Mouse (Mus musculus): Measurements from ENCODE around the gene Tmod2. TPM values are rescaled to one million over a fixed set of nuclear protein-coding genes. Genes with fewer than 3 reads are reported as not detected.
"Not testable (repeated sequence)": the region's sequence is repeated elsewhere in the genome, so short reads cannot be mapped to it uniquely, and the experiment has no call there.

Gene Tmod2
- 31.9 and 34.3 TPM in 2 replicates for polyA plus RNA-seq (2016; fragmentation: Nextera tagmentation; extraction: Ambion mirVana)

- Histone ChIP-seq H3K27ac (replicated peaks) (peak within 1 kb of the TSS; percentile 75), H3K27me3 (replicated peaks; ENCODE audit: low read depth, poor library complexity, severe bottlenecking) (peaks cover 12% of the 10 kb centered on the region; the same call in 1 of the 2 replicates), H3K4me3 (peak within 1 kb of the TSS; percentile 74), H3K4me1 (peaks cover 9% of the 10 kb centered on the region), H3K36me3 (replicated peaks) (no peaks in the 10 kb centered on the region), H3K9me3 (no peaks in the 10 kb centered on the region)
- DNase-seq (ENCODE audit: low spot score), result peak; percentile 88
- under 1% methylated on average over 74 of the region's 74 CpGs for WGBS
Measured at GRCm38 (mm10) chr9:75610571-75611493, at the start of gene Tmod2. Gene Tmod2 (minus strand): TSS chr9:75611325.

- 90% methylated on average over 8 of the region's 8 CpGs for WGBS
- DNase-seq (ENCODE audit: low spot score), result no peak
- Histone ChIP-seq H3K36me3 (replicated peaks) (no peaks in the 10 kb centered on the region), H3K27me3 (replicated peaks; ENCODE audit: low read depth, poor library complexity, severe bottlenecking) (no peaks in the 10 kb centered on the region), H3K9me3 (no peaks in the 10 kb centered on the region), H3K27ac (replicated peaks) (no peak overlapping the region), H3K4me1 (no peaks in the 10 kb centered on the region), H3K4me3 (no peak overlapping the region)
Measured at GRCm38 (mm10) chr9:75660917-75661316, 49.8 kb upstream of the Tmod2 start.

GRCm38 (mm10) chr9:75656456-75656855 is 45.3 kb upstream of the Tmod2 start:
- not testable (repeated sequence) for H3K4me1 ChIP-seq; H3K36me3 ChIP-seq (replicated peaks); H3K4me3 ChIP-seq; H3K9me3 ChIP-seq; H3K27me3 ChIP-seq (replicated peaks; ENCODE audit: low read depth, poor library complexity, severe bottlenecking); H3K27ac ChIP-seq (replicated peaks); DNase-seq (ENCODE audit: low spot score)
- 86% methylated on average over 3 of the region's 3 CpGs for WGBS

- no peak overlapping the region for H3K27ac ChIP-seq (replicated peaks)
- no peak overlapping the region for H3K4me3 ChIP-seq
- no peaks in the 10 kb centered on the region for H3K36me3 ChIP-seq (replicated peaks)
- DNase-seq (ENCODE audit: low spot score), result no peak
- WGBS, result 63% methylated on average over 12 of the region's 12 CpGs
- peaks cover 7% of the 10 kb centered on the region; the same call in 1 of the 2 replicates for H3K4me1 ChIP-seq
- H3K27me3 ChIP-seq (replicated peaks; ENCODE audit: low read depth, poor library complexity, severe bottlenecking), result no peaks in the 10 kb centered on the region
- no peaks in the 10 kb centered on the region for H3K9me3 ChIP-seq
Measured at GRCm38 (mm10) chr9:75653981-75654911, 43.1 kb upstream of the Tmod2 start.

- H3K9me3 ChIP-seq, result 0 out of 2 replicates have a peak, but pooled peaks cover 2% of the 10 kb centered on the region
- no peak overlapping the region for H3K27ac ChIP-seq (replicated peaks)
- peaks cover 16% of the 10 kb centered on the region for H3K4me1 ChIP-seq
- 26% methylated on average over 3 of the region's 3 CpGs for WGBS
- H3K4me3 ChIP-seq, result no peak overlapping the region
- H3K27me3 ChIP-seq (replicated peaks; ENCODE audit: low read depth, poor library complexity, severe bottlenecking), result no peaks in the 10 kb centered on the region
- DNase-seq (ENCODE audit: low spot score), result peak; percentile 37
- peaks cover 17% of the 10 kb centered on the region; the same call in 1 of the 2 replicates for H3K36me3 ChIP-seq (replicated peaks)
Measured at GRCm38 (mm10) chr9:75645405-75645804, 34.3 kb upstream of the Tmod2 start.

GRCm38 (mm10) chr9:75634226-75634625 is 23.1 kb upstream of the Tmod2 start:
- Histone ChIP-seq H3K4me3 (no peak overlapping the region), H3K27ac (replicated peaks) (no peak overlapping the region), H3K9me3 (no peaks in the 10 kb centered on the region), H3K36me3 (replicated peaks) (no peaks in the 10 kb centered on the region; the same call in 1 of the 2 replicates), H3K27me3 (replicated peaks; ENCODE audit: low read depth, poor library complexity, severe bottlenecking) (no peaks in the 10 kb centered on the region), H3K4me1 (peaks cover 8% of the 10 kb centered on the region)
- DNase-seq (ENCODE audit: low spot score), result no peak
- 90% methylated on average over 4 of the region's 4 CpGs for WGBS

- H3K4me1 ChIP-seq, result peaks cover 8% of the 10 kb centered on the region
- H3K27ac ChIP-seq (replicated peaks), result no peak overlapping the region
- no peaks in the 10 kb centered on the region; the same call in 1 of the 2 replicates for H3K36me3 ChIP-seq (replicated peaks)
- DNase-seq (ENCODE audit: low spot score), result no peak
- 90% methylated on average over 8 of the region's 8 CpGs for WGBS
- H3K4me3 ChIP-seq, result no peak overlapping the region
- H3K9me3 ChIP-seq, result no peaks in the 10 kb centered on the region
- no peaks in the 10 kb centered on the region for H3K27me3 ChIP-seq (replicated peaks; ENCODE audit: low read depth, poor library complexity, severe bottlenecking)
Measured at GRCm38 (mm10) chr9:75633603-75634002, 22.5 kb upstream of the Tmod2 start.

- no peak overlapping the region for H3K4me3 ChIP-seq
- no peaks in the 10 kb centered on the region for H3K36me3 ChIP-seq (replicated peaks)
- WGBS, result 33% methylated on average over 1 of the region's 1 CpGs
- no peaks in the 10 kb centered on the region for H3K27me3 ChIP-seq (replicated peaks; ENCODE audit: low read depth, poor library complexity, severe bottlenecking)
- H3K27ac ChIP-seq (replicated peaks), result no peak overlapping the region
- H3K4me1 ChIP-seq, result peaks cover 8% of the 10 kb centered on the region
- DNase-seq (ENCODE audit: low spot score), result peak; percentile 51
- no peaks in the 10 kb centered on the region for H3K9me3 ChIP-seq
Measured at GRCm38 (mm10) chr9:75632902-75633301, 21.8 kb upstream of the Tmod2 start.

GRCm38 (mm10) chr9:75632111-75632510 is 21.0 kb upstream of the Tmod2 start:
- WGBS, result 38% methylated on average over 10 of the region's 10 CpGs
- H3K9me3 ChIP-seq, result no peaks in the 10 kb centered on the region
- DNase-seq (ENCODE audit: low spot score), result peak; percentile 29
- no peaks in the 10 kb centered on the region for H3K27me3 ChIP-seq (replicated peaks; ENCODE audit: low read depth, poor library complexity, severe bottlenecking)
- H3K27ac ChIP-seq (replicated peaks), result peak overlapping the region; percentile 8; the same call in 1 of the 2 replicates
- peaks cover 8% of the 10 kb centered on the region for H3K4me1 ChIP-seq
- H3K4me3 ChIP-seq, result no peak overlapping the region; the same call in 1 of the 2 replicates
- H3K36me3 ChIP-seq (replicated peaks), result no peaks in the 10 kb centered on the region

GRCm38 (mm10) chr9:75630823-75631454 is 19.8 kb upstream of the Tmod2 start:
- no peak for DNase-seq (ENCODE audit: low spot score)
- WGBS, result 84% methylated on average over 8 of the region's 8 CpGs
- no peak overlapping the region for H3K4me3 ChIP-seq
- no peaks in the 10 kb centered on the region for H3K9me3 ChIP-seq
- H3K36me3 ChIP-seq (replicated peaks), result no peaks in the 10 kb centered on the region
- H3K4me1 ChIP-seq, result peaks cover 19% of the 10 kb centered on the region
- no peaks in the 10 kb centered on the region for H3K27me3 ChIP-seq (replicated peaks; ENCODE audit: low read depth, poor library complexity, severe bottlenecking)
- no peak overlapping the region for H3K27ac ChIP-seq (replicated peaks)

- Histone ChIP-seq H3K4me3 (peak overlapping the region; percentile 89), H3K27me3 (replicated peaks; ENCODE audit: low read depth, poor library complexity, severe bottlenecking) (peaks cover 17% of the 10 kb centered on the region), H3K9me3 (no peaks in the 10 kb centered on the region), H3K27ac (replicated peaks) (peak overlapping the region; percentile 95), H3K36me3 (replicated peaks) (no peaks in the 10 kb centered on the region), H3K4me1 (peaks cover 18% of the 10 kb centered on the region)
- DNase-seq (ENCODE audit: low spot score), result no peak
- WGBS, result 2% methylated on average over 14 of the region's 14 CpGs
Measured at GRCm38 (mm10) chr9:75626308-75626604, 15.1 kb upstream of the Tmod2 start.
